Mouse (Mus musculus): ENCODE measurements at regions not wholly inside any gene's neighbourhood (a gene's known extent, or its start where the extent isn't known, plus 50 kb on each side); places are given as distances from the start of the nearest gene placed in this dataset.
"Not testable (repeated sequence)": the region's sequence is repeated elsewhere in the genome, so short reads cannot be mapped to it uniquely, and the experiment has no call there.

- DNase-seq (ENCODE audit: extremely low spot score) = no peak
These were observed 1182.9 kb upstream of the Manea start for GRCm38 (mm10) chr4:27529565-27529964.

- DNase-seq (ENCODE audit: extremely low spot score) = no peak
These were observed 1173.6 kb upstream of the Manea start for GRCm38 (mm10) chr4:27520295-27520694.

- DNase-seq (ENCODE audit: extremely low spot score) = peak; percentile 8
These were observed 1158.4 kb upstream of the Manea start for GRCm38 (mm10) chr4:27504829-27505804.

- DNase-seq (ENCODE audit: extremely low spot score) = no peak
These were observed 1151.2 kb upstream of the Manea start for GRCm38 (mm10) chr4:27497926-27498325.

GRCm38 (mm10) chr4:27497274-27497673 lies 1150.6 kb upstream of the Manea start:
- no peak for DNase-seq (ENCODE audit: extremely low spot score)

- no peak for DNase-seq (ENCODE audit: extremely low spot score)
These were observed 1144.6 kb upstream of the Manea start for GRCm38 (mm10) chr4:27491312-27491711.

GRCm38 (mm10) chr4:27449901-27450300 lies 1103.2 kb upstream of the Manea start:
- DNase-seq (ENCODE audit: extremely low spot score) = no peak

- DNase-seq (ENCODE audit: extremely low spot score) = no peak
These were observed 1099.6 kb upstream of the Manea start for GRCm38 (mm10) chr4:27446310-27446709.

GRCm38 (mm10) chr4:27429210-27429789 lies 1082.6 kb upstream of the Manea start:
- DNase-seq (ENCODE audit: extremely low spot score) = no peak

GRCm38 (mm10) chr4:27425902-27426301 lies 1079.2 kb upstream of the Manea start:
- no peak for DNase-seq (ENCODE audit: extremely low spot score)

- no peak for DNase-seq (ENCODE audit: extremely low spot score)
These were observed 1077.2 kb upstream of the Manea start for GRCm38 (mm10) chr4:27423846-27424245.

- no peak for DNase-seq (ENCODE audit: extremely low spot score)
These were observed 1071.8 kb upstream of the Manea start for GRCm38 (mm10) chr4:27418517-27418916.

GRCm38 (mm10) chr4:27384941-27385340 lies 1038.2 kb upstream of the Manea start:
- DNase-seq (ENCODE audit: extremely low spot score) = not testable (repeated sequence)

- DNase-seq (ENCODE audit: extremely low spot score) = no peak
These were observed 1000.2 kb upstream of the Manea start for GRCm38 (mm10) chr4:27346892-27347291.

- no peak for DNase-seq (ENCODE audit: extremely low spot score)
These were observed 986.6 kb upstream of the Manea start for GRCm38 (mm10) chr4:27333279-27333678.

All from embryo, embryonic 9.5 days (tissue).